Mouse (Mus musculus) brain, embryonic 14.5 days (tissue): ENCODE measurements at regions not wholly inside any gene's neighbourhood (a gene's known extent, or its start where the extent isn't known, plus 50 kb on each side); places are given as distances from the start of the nearest gene placed in this dataset.

Source experiments
- CTCF ChIP-seq: fragments of 200-500 bp; IDR thresholded peaks from 2 replicates; pipeline ENCODE4 v1.5.1; 2012; ENCODE audit warnings: inconsistent platforms, mild to moderate bottlenecking, moderate library complexity, borderline replicate concordance; ENCODE audit not compliant: insufficient read depth, insufficient read length; ENCODE audit errors: extremely low read depth
- POLR2A ChIP-seq: fragments of 200-500 bp; IDR thresholded peaks from 2 replicates; pipeline ENCODE4 v1.6.1; 2012; ENCODE audit warnings: mild to moderate bottlenecking, inconsistent platforms, borderline replicate concordance; ENCODE audit not compliant: poor library complexity, insufficient read depth, insufficient read length, severe bottlenecking; ENCODE audit errors: extremely low read depth

- TF ChIP-seq CTCF (no peak), POLR2A (no peak)
Observed at GRCm38 (mm10) chr7:57992406-57993223, 482.8 kb upstream of the Gabra5 start.
